Mouse (Mus musculus) cerebellum, adult (tissue): ENCODE results near the gene Dnajb1.
A peak's percentile ranks its signal among the peaks of the same experiment; 100 is the strongest.

ENCODE experiments used
- ATAC-seq: cut with Nextera tagmentation; 2 replicates; pipeline ENCODE4 v1.9.2; 2017; ENCODE audit warnings: mild to moderate bottlenecking, moderate library complexity, mixed read lengths; ENCODE audit not compliant: insufficient number of reproducible peaks, low FRiP score, low TSS enrichment

Dnajb1 gene

DNA sequence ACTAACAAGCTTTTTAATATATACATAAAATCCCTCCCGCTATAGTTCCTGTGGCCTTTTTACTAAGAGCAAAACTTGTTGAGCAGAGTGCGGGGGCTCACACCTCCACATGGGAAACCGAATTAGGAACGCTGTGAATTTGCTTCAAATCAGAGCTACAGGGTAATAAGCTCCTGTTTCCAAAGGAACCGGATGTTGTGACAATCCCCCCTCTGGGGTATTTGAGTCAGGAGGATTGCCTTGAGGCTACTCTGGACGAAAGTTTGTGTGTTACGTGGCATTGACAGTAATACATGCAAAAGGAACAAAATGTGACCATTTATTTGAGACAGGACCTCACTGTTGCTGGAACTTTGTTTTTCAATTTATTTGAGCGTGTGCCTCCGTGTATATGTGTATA lies 1.1 kb downstream of the Dnajb1 start:
- ATAC-seq, result no peak

DNA sequence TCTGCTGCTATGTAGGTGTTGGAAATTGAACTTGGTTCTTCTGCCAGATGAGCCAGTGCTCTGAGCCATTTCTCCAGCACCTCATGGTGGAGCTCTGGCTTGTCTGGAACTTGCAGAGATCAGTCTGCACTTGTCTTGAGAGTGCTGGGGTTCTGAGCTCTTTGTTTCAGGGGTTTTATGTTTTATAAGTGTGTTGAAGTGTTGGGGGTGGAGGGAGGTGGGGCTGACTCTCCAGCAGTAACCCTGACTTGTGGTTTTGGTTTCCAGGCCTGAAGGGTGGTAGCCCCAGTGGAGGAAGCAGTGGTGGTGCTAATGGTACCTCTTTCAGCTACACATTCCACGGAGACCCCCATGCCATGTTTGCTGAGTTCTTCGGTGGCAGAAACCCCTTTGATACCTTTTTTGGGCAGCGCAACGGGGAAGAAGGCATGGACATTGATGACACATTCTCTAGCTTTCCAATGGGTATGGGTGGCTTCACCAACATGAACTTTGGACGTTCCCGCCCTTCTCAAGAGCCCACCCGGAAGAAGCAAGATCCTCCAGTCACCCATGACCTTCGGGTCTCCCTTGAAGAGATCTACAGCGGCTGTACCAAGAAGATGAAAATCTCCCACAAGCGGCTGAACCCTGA lies 1.7 kb downstream of the Dnajb1 start:
- no peak for ATAC-seq

DNA sequence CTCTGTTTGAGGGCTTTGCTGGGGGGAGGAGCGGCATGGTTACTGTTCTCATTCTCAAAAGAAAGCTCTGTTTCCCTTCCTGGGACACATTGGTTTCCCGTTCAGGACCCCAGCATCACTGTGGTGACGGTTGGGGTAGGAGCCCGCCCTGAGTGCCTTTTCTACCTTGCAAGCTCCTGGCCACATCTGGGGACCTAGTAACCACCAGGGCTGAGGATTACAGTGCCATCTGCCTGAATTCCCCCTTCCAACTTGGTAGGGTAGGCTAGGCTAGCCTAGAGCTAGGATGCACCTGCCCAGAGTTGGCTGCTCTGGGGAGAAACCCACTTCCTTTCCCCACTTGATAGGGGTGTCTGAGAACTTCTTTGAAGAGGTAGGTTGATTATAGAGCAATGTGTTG lies 3.9 kb downstream of the Dnajb1 start:
- no peak for ATAC-seq

DNA sequence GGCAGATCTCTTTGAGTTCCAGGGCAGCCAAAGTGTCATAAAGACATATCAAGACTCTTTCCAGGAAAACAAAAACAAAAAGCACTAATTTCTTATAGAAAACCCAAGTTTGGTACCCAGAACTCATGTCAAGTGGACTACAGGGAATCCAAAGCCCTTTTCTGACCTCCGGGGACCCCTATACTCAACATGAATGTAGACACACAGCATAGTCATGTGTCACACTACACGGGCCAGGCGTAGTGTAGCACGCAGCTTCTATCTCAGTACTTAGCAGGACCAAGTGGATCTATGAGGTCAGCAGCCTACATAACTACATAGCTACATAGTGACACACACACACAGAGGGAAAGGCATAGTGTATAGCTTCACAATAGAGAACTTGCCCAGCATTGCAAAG lies 5.7 kb downstream of the Dnajb1 start:
- no peak for ATAC-seq

DNA sequence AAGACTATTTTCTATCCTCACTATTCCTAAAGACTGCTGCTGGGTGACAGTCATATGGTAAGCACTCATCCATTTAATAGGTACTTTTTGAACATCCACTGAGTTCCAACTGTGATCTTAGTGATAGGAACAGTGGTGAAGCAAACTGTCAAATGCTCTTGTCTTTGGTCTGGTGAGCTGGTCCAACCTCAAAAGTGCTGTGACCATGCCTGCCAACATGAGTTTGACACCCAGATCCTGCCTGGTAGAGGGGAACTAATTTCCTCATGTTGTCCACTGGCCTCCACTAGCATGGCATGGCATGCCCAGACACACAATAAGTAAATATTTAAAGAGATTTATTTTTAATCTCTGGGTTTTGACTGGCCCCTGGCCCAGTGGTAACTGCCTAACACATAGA lies 8.6 kb downstream of the Dnajb1 start:
- ATAC-seq, result no peak

DNA sequence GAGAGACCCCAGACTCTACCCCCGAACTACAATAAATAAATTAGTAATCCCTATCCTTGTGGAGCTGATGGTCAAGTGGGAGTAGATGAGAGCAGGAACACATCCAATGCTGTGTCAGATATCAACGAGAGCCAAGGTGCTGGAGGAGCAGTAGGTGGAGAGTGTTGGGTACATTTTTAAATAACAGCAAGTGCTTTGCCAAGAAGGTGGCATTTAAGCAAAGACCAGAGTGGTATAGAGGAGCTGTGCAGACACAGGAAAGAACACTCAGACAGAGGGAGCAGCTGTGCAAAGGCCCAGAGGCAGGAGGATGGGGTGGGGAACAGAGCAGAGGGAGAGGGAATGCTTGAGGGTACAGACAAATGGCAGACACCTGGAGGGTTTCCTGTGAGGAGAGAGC lies 9.1 kb downstream of the Dnajb1 start:
- ATAC-seq, result no peak

DNA sequence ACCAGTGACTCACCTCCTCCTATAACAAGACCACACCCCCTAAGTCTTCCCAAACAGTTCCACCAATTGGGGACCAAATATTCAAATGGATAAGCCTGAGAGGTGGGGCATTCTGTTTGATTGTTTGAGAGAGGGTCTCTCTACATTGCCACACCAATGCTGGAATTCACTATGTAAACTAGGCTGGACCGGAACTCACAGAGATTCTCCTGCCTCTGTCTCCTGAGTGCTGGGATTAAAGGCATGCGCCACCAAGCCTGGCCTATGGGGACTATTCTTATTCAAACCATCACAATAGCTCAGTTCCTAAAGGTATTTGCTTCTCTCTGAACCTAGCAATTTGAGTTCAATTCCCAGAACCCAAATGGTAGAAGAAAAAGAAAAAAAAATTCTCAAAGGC lies 10.6 kb downstream of the Dnajb1 start:
- ATAC-seq, result no peak

DNA sequence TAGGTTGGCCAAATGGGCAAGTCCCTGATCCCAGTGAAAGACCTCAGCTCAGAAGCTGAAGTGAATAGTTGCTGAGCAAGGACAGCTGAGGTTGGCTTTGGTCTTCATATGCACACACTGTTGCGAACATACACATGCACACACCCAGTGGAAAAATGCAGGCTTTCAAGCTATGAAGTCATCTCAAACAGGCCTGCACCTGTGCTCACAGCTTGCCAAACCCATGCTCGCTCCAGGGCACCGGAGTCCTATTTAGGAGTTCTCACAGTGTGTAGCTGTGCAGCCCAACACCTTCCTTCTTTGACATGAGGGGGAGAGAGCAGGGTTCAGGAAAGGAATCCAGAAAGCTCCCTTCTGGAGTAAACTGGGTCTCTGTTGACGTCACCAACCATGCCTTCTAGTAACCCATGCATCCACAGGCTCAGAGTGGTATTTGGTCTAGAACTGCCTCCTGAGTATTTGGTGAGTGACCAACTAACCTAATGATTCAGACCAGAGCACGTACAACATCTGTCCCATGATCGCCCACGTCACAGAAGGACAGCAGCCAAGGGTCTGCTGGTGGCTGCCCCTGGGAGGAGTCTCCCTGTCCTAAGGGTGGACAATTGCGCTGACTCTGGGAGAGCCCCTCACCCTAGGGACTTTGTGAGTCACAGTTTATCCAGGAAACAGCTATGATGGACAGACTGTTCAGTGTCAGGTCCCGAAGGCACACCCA lies 11.7 kb downstream of the Dnajb1 start:
- ATAC-seq, result no peak

DNA sequence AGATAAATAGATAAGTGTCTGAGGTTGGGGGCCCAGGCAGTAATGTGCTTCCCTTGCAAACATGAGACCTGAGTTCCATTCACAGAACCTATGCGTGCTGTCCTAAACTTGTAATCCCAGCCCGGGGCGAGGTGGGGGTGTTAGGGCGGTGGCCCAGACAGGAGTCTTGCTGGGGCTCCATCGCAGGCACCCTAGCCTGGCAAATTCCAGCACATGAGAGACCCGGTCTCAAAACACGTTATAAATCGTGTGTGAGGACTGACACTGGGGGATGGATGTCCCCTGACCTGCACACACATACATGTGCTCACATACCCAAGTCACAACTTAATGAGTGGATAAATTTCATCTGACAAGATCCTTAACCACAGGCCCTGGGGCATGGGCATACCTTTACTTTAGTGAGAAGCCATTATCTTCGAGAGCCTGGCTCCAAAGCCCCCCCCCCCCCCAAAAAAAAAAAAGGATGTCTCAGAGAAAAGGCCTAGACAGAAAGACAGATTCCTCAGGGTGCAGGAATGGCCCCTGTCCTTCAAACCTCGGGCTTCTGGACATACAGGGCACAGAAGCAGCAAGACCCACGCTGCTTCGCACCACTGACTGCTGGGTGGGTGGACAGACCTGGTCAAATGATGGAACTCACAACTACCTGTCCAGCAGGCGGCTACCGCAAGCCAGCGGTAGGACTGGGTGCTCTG lies 13.8 kb downstream of the Dnajb1 start:
- peak; percentile 63; the same call in 1 of the 2 replicates for ATAC-seq

DNA sequence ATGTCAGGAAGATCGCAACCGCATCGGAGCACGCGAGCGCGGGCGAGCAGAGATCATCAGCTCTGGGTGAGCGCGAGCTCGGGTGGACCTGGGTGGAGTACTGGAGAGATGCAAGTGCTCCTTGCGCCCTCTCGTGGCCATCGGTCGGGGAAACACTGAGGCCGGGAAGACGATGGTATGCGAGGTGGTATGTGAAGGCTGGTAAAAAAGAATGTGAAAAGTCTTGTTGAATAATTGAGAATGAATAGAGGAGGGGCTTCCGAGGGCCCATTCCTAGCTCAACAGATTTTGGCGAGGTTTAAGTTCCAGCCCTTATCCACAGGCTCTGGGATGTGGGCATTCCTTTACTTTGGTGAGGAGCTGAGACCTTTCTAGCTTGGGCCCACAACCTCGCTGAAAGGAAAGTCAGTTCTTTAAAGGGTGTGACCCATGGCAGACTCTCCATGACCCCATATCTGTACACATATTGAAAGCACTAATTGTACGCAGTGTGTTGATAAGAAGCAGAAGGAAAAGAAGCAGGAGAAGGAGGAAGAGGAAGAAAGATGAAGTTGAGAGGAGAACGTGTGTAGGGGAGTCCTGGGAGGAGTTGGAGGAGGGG lies 14.5 kb downstream of the Dnajb1 start:
- ATAC-seq, result peak; percentile 96

DNA sequence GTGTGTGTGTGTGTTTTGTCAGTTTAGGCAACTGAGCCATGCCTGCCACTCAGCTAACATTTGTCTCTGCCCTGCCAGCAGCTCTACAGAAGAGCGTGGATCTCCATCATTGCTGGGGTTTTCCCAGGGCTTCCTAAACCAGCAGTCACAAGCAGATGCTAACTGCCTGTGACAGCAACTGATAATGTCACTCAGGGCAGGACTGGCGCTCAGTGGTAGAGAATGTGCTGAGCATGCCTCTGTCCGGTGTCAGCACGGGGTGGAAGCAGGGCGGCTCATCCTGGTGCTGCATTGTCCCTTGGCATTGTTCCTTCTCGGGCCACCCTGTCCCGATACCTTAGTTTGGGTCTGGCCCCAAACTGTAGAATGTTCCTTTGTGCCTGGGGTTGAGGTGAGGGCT lies 15.6 kb downstream of the Dnajb1 start:
- ATAC-seq, result no peak

DNA sequence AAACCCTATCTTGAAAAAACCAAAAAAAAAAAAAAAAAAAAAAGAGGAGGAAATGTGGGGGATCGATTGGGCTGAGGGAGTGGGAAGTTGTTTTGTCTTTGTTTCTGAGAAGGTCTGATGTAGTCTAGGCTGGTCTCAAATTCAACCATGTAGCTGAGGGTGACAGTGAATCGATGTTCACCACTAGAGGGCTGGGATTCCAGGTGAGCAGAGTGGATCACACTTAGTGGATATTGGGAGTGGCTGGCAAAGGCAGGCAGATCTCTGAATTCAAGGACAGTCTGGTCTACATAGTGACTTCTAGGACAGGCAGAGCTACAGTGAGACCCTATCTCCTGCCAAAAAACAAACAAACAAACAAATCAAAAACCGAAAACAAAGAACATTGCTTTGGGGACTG lies 16.7 kb downstream of the Dnajb1 start:
- 0 out of 2 replicates have a peak, but pooled peaks have one; percentile 57 for ATAC-seq

DNA sequence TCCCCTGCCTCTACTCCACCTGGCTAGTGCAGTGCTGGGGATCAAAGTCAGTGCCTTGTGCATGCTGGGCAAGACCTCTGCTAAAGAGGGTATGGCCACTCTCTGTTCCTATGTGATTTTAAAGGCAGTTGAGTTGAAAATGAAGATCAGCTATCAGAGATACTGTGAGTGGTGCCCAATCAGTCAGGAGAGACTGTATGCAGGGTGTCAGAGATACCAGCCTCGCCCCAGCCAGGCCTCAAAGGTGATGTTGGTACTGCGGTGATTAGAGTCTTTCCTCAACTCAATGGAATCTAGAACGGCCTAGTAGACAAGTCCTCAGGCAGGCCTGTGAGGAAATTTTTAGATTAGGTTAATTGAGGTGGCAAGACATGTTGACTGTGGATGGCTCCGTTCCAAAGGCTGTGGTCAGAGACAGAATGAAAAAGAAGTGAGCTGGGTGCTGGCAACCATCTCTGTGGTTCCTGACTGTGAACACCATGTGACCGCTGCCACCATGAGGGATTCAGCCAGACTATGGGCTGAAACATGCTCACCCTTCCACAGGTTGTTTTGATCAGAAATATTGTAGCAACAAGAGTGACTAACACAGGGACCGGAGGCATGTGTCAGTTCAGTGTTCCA lies 17.8 kb downstream of the Dnajb1 start:
- ATAC-seq, result no peak

DNA sequence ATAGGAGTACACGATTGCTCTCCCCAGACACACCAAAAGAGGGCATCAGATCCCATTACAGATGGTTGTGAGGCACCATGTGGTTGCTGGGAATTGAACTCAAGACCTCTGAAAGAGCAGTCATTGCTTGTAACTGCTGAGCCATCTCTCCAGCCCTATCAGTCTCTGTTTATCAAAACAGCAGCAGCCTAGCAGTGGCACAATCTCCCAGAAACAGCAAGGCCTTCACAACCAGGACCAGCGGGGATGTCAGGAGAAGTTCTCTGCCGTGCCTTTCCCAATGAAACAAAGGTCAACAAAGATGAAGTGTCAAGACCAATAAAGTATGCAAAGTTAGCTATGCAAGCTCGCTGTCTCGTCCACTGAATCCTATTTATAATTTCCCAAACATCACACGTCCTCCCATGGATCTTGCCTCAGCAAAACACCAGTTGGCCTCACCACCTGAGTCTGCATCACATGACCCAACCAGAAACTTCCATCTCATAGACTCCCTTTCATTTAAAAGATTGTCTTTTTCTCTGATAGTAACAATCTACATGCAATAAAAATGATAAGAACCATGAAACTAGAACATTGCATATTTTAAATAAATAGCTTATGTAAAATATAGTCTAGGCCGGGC lies 24.2 kb downstream of the Dnajb1 start:
- no peak for ATAC-seq

DNA sequence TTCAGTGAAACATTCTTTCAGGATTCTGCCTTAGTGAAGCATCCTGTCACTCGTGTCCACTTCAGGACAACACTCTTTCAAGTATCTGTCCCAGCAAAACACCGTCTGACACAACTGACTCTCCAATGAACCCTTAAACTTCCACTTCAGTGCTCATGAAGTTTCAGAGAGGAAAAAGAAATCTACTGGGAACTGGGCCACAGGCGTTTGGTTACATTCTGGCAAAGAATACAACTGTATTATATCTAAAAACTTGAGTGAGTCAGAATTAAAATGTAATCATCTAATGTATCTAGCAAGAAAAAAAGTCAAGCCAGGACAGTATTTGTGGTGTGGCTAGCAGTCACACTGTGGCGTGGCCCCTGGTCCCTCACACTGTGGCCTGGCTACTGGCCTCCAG lies 30.9 kb downstream of the Dnajb1 start:
- no peak for ATAC-seq

DNA sequence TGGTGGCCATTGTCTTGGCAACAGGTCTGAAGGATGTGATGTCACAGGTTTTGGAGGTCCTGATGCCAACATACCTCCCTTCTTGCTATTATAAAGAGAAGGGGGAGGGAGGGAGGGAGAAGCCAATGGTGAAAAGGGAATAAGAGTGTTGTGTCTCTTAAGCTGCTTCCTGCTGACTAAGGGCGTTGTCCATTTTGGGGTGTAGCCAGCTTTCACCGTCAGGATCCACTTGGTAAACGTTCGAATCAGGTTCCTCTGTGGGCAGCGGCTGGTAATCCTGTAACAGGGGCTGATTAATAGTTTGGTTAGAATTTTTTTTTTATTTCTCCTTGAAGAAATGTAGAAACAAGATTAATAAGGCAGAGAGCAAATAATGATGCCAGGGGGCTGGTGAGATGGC lies 31.7 kb downstream of the Dnajb1 start:
- no peak for ATAC-seq

DNA sequence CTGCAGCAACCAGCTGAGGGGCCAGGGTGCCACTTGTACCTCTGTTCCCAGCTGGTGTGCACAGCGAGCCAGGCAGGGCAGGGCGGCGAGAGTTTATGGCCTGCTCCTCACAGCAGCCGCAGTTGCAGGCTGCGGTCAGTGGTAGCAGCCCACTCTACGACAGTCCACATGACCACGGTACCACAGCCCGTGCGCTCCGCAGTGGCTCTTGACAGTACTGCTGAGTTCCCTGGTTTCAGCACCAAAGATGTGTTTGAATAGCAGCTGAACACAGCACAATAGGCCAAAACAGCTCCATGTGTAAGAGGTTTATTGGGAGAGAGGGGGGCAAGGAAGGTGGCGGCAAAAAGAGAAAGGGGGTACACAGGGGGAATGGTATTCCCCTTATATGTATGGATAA lies 39.5 kb downstream of the Dnajb1 start:
- ATAC-seq, result no peak

DNA sequence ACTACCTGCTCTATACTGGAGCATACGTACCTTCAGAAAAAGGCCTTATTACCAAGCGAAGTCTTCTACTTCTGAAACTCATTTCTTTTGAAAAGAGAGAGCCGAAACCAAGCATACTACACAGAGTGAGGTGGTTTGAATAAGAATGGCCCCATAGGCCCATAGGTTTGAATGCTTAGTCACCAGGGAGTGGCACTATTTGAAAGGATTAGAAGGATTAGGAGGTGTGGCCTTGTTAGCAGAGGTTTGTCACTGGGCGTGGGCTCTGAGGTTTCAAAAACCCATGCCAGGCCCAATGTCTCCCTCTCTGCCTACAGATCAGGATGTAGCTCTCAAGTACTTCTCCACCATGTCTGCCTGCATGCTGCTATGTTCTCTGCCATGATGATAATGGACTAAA lies 40.0 kb downstream of the Dnajb1 start:
- ATAC-seq, result no peak

DNA sequence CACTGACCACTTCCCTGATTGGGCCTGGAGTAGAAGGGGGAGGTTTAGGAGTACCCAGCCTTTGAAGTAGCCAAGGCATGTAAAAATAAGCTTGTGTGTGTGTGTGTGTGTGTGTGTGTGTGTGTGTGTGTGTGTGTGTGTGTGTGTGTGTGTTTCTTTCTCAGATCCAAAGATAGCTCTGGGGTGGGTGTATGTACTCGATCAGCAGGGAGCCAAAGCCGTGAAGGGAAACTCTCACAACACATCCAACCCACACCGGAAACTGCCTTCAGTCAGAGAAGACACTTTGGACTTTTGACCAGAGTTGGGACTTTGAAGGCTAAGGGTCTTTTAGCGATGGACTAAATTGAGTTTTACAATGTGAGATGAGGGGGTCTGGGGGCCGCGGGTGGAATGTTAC lies 41.7 kb downstream of the Dnajb1 start:
- ATAC-seq, result no peak

DNA sequence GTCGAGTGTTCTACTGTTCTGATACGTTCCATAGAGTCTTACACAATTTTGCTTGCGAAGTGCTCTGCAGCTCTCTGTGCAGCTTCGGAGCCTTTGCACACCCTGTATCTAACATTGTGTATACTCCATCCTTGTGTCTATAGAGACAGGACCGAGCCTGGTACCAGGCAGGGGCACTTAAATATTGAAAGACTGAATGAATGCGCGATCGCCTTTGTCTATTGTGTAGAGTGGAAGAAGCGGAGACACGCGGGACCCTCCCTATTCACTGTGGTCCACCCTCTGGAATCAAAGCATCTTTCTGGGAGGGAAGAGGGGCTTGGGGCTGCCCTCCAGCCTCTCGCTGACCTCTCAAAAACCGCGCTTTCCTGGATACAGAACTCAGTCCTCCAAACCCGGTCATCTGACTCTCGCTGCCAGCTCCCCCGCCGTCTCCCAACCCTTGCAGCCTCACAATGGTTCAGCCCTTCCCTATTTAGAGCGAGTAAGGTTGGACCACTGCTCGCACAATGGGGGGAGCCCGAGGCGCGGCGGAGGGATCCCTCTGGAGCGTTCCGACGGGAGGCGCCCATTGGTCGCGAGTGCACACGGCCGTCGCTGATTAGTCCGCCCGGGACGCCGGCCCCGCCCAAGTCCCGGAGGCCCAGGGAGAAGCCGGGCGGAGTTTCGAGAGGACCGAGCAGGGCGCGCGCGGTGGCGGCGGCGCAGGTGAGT lies 44.2 kb downstream of the Dnajb1 start, which contains the start of gene Gipc1:
Gene Gipc1, plus strand, starts transcription at position 648 of the 714 bp plus-strand sequence.
- ATAC-seq, result peak; percentile 97
